Mouse (Mus musculus) brown adipose tissue, adult 24 weeks (tissue): ENCODE data around the gene Abca8b. TPM values are rescaled to one million over a fixed set of nuclear protein-coding genes. Genes with fewer than 3 reads are reported as not detected.

Source experiments
- H3K27ac ChIP-seq: fragments of 200-500 bp; replicated peaks from 2 replicates; pipeline ENCODE4 v1.5.1; 2012; ENCODE audit warnings: low read depth, mild to moderate bottlenecking, low read length
- H3K4me1 ChIP-seq: fragments of 200-500 bp; 2 replicates; pipeline ENCODE4 v1.6.1; 2012; ENCODE audit warnings: low read length, mixed read lengths; ENCODE audit not compliant: control insufficient read depth, insufficient read depth, insufficient read length
- H3K4me3 ChIP-seq: fragments of 200-500 bp; 2 replicates; pipeline ENCODE4 v1.5.1; 2012; ENCODE audit warnings: low read depth, mild to moderate bottlenecking, low read length, moderate library complexity; ENCODE audit not compliant: insufficient read depth
- polyA plus RNA-seq: library from polyadenylated mRNA; stranded (reverse); fragments of >200 nt; gene quantifications from 2 replicates; pipeline ENCODE4 v1.2.4, GENCODE M21; 2012; ENCODE audit not compliant: missing spikeins, insufficient read depth, insufficient read length

Abca8b gene
- polyA plus RNA-seq, 1 experiment, result 4.7 TPM

DNA sequence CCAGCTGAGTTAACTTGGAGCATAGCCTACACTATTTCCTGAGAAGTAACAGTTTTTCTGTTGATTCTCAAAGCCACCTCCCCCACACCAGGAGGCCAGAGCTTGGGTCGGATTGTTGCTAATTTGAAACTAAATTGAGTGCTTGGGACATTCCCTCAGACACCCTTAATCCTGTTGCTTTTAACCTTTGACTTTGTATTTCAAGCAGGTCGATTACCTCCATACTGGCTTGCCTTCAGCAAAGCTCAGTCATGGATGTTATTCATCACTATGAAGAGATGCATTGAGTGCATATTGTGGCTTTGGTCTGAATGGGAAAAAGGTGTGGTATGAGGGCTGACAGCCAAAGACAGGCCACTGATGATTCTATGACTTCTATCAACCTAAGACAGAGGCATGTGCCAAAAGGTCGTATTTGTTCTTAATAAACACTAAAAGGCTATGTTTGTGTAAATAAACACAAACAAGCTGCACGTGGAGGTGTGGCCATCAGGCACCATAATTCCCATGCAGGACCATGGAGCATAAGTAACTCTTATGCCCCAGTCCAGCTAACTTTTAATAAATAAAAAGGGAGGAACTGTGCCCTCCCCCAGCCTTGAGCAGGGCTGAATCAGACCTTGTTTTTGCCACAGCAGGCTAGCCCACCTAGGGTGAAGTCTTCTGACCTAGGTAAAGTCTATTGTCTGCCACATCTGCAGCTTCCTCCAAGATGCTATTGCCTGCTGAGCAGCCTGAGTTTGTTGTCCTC lies 95.0 kb downstream of the Abca8b start:
- Histone ChIP-seq H3K27ac (peak overlapping the region; percentile 91), H3K4me1 (peaks cover 6% of the 10 kb centered on the region; the same call in 1 of the 2 replicates), H3K4me3 (no peak overlapping the region)

GRCm38 (mm10) chr11:109898791-109899467 lies 96.7 kb downstream of the Abca8b start:
- Histone ChIP-seq H3K4me3 (no peak overlapping the region), H3K27ac (no peak overlapping the region), H3K4me1 (0 out of 2 replicates have a peak, but pooled peaks cover 2% of the 10 kb centered on the region)

- Histone ChIP-seq H3K4me3 (no peak overlapping the region), H3K27ac (no peak overlapping the region; the same call in 1 of the 2 replicates), H3K4me1 (no peaks in the 10 kb centered on the region; the same call in 1 of the 2 replicates)
Measured at GRCm38 (mm10) chr11:109895952-109896530, 99.6 kb downstream of the Abca8b start.

- Histone ChIP-seq H3K4me3 (no peak overlapping the region), H3K27ac (no peak overlapping the region), H3K4me1 (no peaks in the 10 kb centered on the region; the same call in 1 of the 2 replicates)
Measured at GRCm38 (mm10) chr11:109895496-109895895, 100.1 kb downstream of the Abca8b start.

DNA sequence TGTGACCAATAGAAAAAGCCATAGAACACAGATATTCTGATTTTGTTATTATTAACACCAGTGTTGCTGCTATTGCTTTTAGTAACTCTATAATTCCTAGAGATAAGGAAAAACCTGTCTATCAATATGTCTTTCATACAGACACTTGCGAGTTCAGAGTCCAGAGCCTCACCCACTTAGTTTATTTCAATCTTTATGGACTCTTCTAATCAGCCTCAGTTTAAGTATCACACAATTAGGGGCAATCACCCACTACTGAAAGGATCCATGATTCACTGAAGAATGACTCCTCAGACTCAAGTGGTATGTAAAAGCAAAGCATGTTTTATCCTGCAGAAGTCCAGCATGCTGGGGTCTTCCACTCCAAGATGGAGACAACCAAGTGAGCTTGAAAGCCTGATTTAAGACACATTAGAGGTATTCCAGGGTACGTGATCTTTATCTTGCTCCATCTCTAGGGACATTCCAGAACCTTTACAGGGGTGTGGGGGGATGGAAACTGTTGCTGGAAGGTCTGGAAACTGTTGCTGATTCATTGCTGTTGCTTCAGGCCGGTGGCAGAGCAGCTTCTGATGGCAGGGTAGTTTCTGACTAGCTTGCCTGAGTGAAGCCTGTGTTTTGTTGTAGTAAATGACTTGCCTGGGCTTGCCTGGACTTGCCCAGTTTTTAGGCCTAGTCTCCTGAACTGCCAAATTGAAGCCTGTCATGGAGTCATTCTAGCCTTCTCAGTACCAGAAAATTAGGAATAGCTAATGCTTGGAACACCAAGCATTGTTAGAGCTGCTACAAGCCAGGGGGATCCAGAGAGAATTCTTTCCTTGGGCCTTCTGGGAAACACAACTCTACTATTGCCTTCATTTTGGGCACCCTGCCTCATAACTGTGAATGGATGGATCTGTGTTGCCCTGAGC lies 101.5 kb downstream of the Abca8b start:
- H3K4me3 ChIP-seq, result no peak overlapping the region
- no peak overlapping the region for H3K27ac ChIP-seq
- H3K4me1 ChIP-seq, result no peaks in the 10 kb centered on the region; the same call in 1 of the 2 replicates

DNA sequence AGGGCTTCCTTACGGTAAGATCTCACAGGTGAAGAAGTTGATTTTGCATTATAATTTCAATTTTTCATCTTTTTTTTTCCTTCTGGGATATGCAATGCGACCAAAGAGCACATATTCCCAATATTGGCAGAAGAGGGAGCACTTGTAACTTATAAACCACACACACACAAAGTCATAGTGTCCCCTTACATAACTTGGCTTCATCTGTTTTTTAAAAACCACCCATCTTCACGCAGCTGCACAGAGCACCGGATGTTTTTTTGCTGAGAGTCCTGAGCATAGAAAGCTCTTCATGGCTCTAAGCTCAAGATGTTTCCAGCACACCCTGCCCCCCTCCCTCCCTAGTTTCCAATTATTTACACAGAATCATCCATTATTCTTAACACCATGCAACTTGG lies 103.7 kb downstream of the Abca8b start:
- H3K27ac ChIP-seq, result peak overlapping the region; percentile 51
- H3K4me1 ChIP-seq, result no peaks in the 10 kb centered on the region; the same call in 1 of the 2 replicates
- H3K4me3 ChIP-seq, result no peak overlapping the region

DNA sequence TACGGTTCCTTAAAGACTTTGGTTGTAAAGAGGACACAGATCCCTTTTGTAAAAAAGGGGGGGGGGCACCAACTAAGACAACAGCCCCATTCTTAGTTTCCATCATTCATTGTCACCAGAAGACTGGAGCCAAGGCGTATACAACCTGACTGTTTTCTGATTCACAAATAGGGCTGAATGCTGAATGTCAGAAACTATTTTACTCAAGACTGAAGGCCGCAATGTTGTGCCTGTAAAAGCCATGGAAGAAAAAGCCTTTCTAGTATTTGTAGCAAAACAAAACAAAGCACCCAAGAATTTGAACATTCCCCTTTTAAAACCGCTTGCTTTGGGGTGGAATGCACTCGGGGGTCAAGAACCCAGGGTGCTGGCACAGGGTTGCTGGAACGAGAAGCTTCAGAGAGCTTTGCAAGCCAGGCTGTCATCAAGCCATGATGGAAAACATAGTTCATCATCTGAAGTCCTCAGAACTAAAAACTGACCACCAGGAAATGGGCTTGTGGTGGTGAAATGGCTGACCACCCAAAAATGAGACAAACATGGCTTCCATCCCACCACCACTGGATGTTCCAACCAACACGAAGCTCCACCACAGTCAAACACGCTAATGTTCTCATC lies 104.2 kb downstream of the Abca8b start:
- Histone ChIP-seq H3K27ac (peak overlapping the region; percentile 51), H3K4me3 (no peak overlapping the region), H3K4me1 (no peaks in the 10 kb centered on the region; the same call in 1 of the 2 replicates)

GRCm38 (mm10) chr11:109889595-109889994 lies 106.0 kb downstream of the Abca8b start:
- H3K27ac ChIP-seq, result 0 out of 2 replicates have a peak overlapping the region, but pooled peaks have one; percentile 39
- no peaks in the 10 kb centered on the region; the same call in 1 of the 2 replicates for H3K4me1 ChIP-seq
- H3K4me3 ChIP-seq, result no peak overlapping the region

DNA sequence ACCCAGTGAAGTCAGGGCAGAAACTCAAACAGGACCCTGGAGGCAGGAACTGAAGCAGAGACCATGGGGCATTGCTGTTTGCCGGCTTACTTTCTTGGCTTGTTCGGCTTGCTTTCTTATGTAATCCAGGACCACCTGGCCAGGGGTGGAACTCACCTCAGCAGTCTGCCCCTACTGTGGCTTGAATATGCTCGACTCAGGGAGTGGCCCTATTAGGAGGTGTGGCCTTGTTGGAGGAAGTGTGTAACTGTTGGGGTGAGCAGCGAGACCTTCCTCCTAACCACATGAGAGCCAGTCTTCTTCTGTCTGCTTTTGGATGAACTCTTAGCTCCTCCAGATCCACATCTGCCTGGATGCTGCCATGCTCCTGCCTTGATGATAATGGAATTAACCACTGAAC lies 108.9 kb downstream of the Abca8b start:
- no peaks in the 10 kb centered on the region for H3K4me1 ChIP-seq
- 0 out of 2 replicates have a peak overlapping the region, but pooled peaks have one; percentile 10 for H3K27ac ChIP-seq

DNA sequence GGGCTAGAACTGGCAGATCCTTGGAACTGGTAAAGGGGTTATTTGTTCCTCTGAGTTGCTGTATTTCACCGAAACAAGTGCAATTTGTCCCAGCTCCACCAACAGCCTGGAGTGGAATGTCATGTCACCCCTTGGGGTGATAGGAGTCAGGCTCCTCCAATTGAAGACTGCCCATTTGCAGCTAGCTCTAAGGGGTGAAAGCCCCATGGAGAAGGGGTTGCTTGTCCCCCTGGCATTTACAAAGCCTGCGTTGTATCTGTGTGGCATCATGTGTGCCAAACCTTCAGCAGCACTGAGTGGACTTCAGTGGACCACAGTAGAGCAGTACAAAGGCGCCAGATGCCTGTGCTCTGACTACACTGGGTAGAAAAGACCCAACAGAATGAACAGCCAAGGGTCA lies 110.1 kb downstream of the Abca8b start:
- Histone ChIP-seq H3K4me1 (no peaks in the 10 kb centered on the region), H3K4me3 (no peak overlapping the region), H3K27ac (0 out of 2 replicates have a peak overlapping the region, but pooled peaks have one; percentile 10)

More for the DNA sequence above, 108.9 kb downstream of the Abca8b start:
- H3K4me3 ChIP-seq, result no peak overlapping the region

DNA sequence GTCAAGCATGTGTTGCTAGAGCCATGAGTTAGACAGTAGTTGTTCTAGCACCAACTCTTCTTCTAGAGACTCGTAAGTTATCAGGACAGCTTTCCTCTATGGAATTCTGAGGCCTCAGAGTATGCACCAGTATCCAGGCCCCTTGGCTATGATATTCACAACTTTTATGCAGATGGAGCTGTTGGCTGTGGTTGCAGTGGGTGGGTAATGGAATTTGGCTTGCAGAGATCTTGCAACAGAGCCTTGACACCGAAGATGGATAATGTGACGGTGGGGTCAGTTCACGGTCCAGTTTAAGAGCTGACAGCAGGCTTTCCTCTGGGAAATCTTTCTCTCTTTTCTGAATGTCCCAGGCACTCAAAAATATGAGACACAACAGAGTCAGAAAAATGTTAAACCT lies 110.8 kb downstream of the Abca8b start:
- no peak overlapping the region for H3K4me3 ChIP-seq
- H3K4me1 ChIP-seq, result no peaks in the 10 kb centered on the region
- H3K27ac ChIP-seq, result 0 out of 2 replicates have a peak overlapping the region, but pooled peaks have one; percentile 55

DNA sequence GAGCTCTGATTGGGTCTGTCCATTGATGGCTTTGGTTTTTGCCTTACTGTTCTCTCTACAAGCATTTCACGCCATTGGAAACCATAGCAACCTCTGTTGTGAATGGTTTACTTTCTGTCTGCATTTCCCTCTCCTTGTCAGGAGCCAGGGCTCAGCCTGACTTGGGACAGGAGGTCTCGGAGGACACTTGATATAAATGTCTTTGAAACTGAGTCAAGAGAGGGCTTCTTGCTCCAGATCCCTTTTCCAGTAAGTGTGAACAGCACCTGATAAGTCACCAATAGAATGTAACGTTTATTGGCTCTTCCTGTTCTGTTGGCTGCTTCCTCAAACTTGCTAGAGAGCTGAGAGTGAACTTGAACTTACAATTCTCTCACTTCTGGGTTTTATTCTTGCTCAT lies 111.5 kb downstream of the Abca8b start:
- Histone ChIP-seq H3K4me3 (no peak overlapping the region), H3K27ac (peak overlapping the region; percentile 55), H3K4me1 (no peaks in the 10 kb centered on the region)
